Comparison of ENCODE assay signal across 19 mouse cellular contexts in genomic region chr7:61514764-61515163, GRCm38 (mm10).
DNase-seq lines count a peak whose midpoint lies in the region; ATAC-seq and TF ChIP-seq lines count a peak whose summit lies in the region.
"Had no signal": no experiment of that assay in that cellular context is flagged by ENCODE, and none has a peak within 500 bp of the region (broad histone marks: within the 10 kb centered on the region; RNA-seq: fewer than 3 reads in every experiment).

No protein-coding gene starts in this region.

- H3K9me3 ChIP-seq in midbrain, postnatal 0 days (ENCODE audit: low read length), result no peaks in the 10 kb centered on the region
- 0 out of 2 replicates have a peak, but pooled peaks cover under 1% of the 10 kb centered on the region for H3K9me3 ChIP-seq in midbrain, embryonic 11.5 days (ENCODE audit: control insufficient read depth, low read length)
- no peaks in the 10 kb centered on the region for H3K9me3 ChIP-seq in stomach, postnatal 0 days (ENCODE audit: control insufficient read depth, low read length)
- H3K9me3 ChIP-seq: embryonic facial prominence, embryonic 12.5 days; forebrain, embryonic 15.5 days had no signal

- no peaks in the 10 kb centered on the region for H3K27me3 ChIP-seq in midbrain, postnatal 0 days (ENCODE audit: insufficient read depth, low read length)
- H3K27me3 ChIP-seq in midbrain, embryonic 11.5 days (ENCODE audit: control insufficient read depth, insufficient read depth, low read length), result no peaks in the 10 kb centered on the region
- H3K27me3 ChIP-seq in C2C12 (ENCODE audit: control insufficient read depth, insufficient read depth, insufficient read length) (no peaks in the 10 kb centered on the region), myocyte (ENCODE audit: control insufficient read depth, insufficient read depth, insufficient read length) (no peaks in the 10 kb centered on the region)
- H3K27me3 ChIP-seq in stomach, postnatal 0 days (ENCODE audit: control insufficient read depth, insufficient read depth, low read length), result no peaks in the 10 kb centered on the region
- H3K27me3 ChIP-seq: embryonic facial prominence, embryonic 12.5 days; forebrain, embryonic 15.5 days; heart, embryonic 13.5 days; hindbrain, embryonic 15.5 days had no signal

- H3K79me2 ChIP-seq in C2C12 (ENCODE audit: control insufficient read depth, insufficient read depth) (no peaks in the 10 kb centered on the region), myocyte (ENCODE audit: control insufficient read depth, insufficient read depth) (no peaks in the 10 kb centered on the region)

- H3ac ChIP-seq in C2C12 (ENCODE audit: control insufficient read depth, insufficient read length, low read depth), result no peak overlapping the region
- no peak overlapping the region for H3ac ChIP-seq in myocyte (ENCODE audit: control insufficient read depth, insufficient read length)

- no peak for TF ChIP-seq EP300 in stomach, postnatal 0 days (optimal IDR thresholded peaks at IDR 0.05)

- H3K4me2 ChIP-seq in midbrain, postnatal 0 days (ENCODE audit: low read depth, low read length, poor library complexity, severe bottlenecking), result no peak overlapping the region
- no peak overlapping the region for H3K4me2 ChIP-seq in midbrain, embryonic 11.5 days
- H3K4me2 ChIP-seq in myocyte (ENCODE audit: low read depth), result peak overlapping the region; percentile 27
- H3K4me2 ChIP-seq in stomach, postnatal 0 days (replicated peaks; ENCODE audit: low read depth), result no peak overlapping the region
- H3K4me2 ChIP-seq: embryonic facial prominence, embryonic 12.5 days; forebrain, embryonic 15.5 days; heart, embryonic 13.5 days; hindbrain, embryonic 15.5 days had no signal

- no peaks in the 10 kb centered on the region for H3K4me1 ChIP-seq in midbrain, postnatal 0 days (ENCODE audit: insufficient read depth, low read length)
- no peaks in the 10 kb centered on the region for H3K4me1 ChIP-seq in midbrain, embryonic 11.5 days (ENCODE audit: control insufficient read depth, insufficient read depth, low read length)
- no peaks in the 10 kb centered on the region for H3K4me1 ChIP-seq in stomach, postnatal 0 days (replicated peaks; ENCODE audit: control insufficient read depth, insufficient read depth)
- H3K4me1 ChIP-seq: embryonic facial prominence, embryonic 12.5 days; forebrain, embryonic 15.5 days; heart, embryonic 13.5 days; hindbrain, embryonic 15.5 days had no signal

- no peak overlapping the region for H3K4me3 ChIP-seq in midbrain, postnatal 0 days (ENCODE audit: low read depth, low read length)
- H3K4me3 ChIP-seq in midbrain, embryonic 11.5 days (ENCODE audit: low read depth, low read length), result no peak overlapping the region
- H3K4me3 ChIP-seq in C2C12 (ENCODE audit: insufficient read depth, poor library complexity, severe bottlenecking) (no peak overlapping the region), myocyte (no peak overlapping the region)
- no peak overlapping the region for H3K4me3 ChIP-seq in stomach, postnatal 0 days (ENCODE audit: low read depth, low read length)
- H3K4me3 ChIP-seq: embryonic facial prominence, embryonic 12.5 days; forebrain, embryonic 15.5 days; heart, adult 2 months; heart, embryonic 13.5 days; hindbrain, embryonic 15.5 days had no signal

- H3K9ac ChIP-seq in midbrain, postnatal 0 days (replicated peaks; ENCODE audit: low read length, poor library complexity, severe bottlenecking), result no peak overlapping the region
- H3K9ac ChIP-seq in midbrain, embryonic 11.5 days (ENCODE audit: low read length), result no peak overlapping the region
- H3K9ac ChIP-seq in stomach, postnatal 0 days (ENCODE audit: low read length), result no peak overlapping the region
- H3K9ac ChIP-seq: embryonic facial prominence, embryonic 12.5 days; forebrain, embryonic 15.5 days; heart, embryonic 13.5 days; hindbrain, embryonic 15.5 days had no signal

- no peak overlapping the region for H3K27ac ChIP-seq in midbrain, postnatal 0 days (ENCODE audit: low read depth, low read length)
- H3K27ac ChIP-seq in midbrain, embryonic 11.5 days (ENCODE audit: low read depth, low read length), result no peak overlapping the region
- no peak overlapping the region for H3K27ac ChIP-seq in stomach, postnatal 0 days (replicated peaks)
- H3K27ac ChIP-seq: embryonic facial prominence, embryonic 12.5 days; forebrain, embryonic 15.5 days; heart, adult 2 months; heart, embryonic 13.5 days; hindbrain, embryonic 15.5 days had no signal

- H3K79me3 ChIP-seq in C2C12 (ENCODE audit: low read depth), result no peaks in the 10 kb centered on the region

- no peak for ATAC-seq in midbrain, postnatal 0 days (ENCODE audit: low FRiP score)
- ATAC-seq in midbrain, embryonic 11.5 days (ENCODE audit: low FRiP score), result no peak
- ATAC-seq in stomach, postnatal 0 days (ENCODE audit: low FRiP score, low TSS enrichment), result no peak
- ATAC-seq: forebrain, embryonic 15.5 days had no signal

- no peak for TF ChIP-seq POLR2A in myocyte (IDR thresholded peaks at IDR 0.05; ENCODE audit: insufficient read length, low read depth)

- no peak for TF ChIP-seq CTCF in midbrain, postnatal 0 days (IDR thresholded peaks at IDR 0.05)
- TF ChIP-seq CTCF in C2C12 (IDR thresholded peaks at IDR 0.05; ENCODE audit: control insufficient read depth, insufficient read depth, insufficient read length), result no peak
- no peak for TF ChIP-seq CTCF in stomach, postnatal 0 days (IDR thresholded peaks at IDR 0.05; ENCODE audit: low read depth)

- WGBS in midbrain, postnatal 0 days, result 67% methylated on average over 2 of the region's 2 CpGs
- 74% methylated on average over 2 of the region's 2 CpGs for WGBS in midbrain, embryonic 11.5 days
- 55% methylated on average over 2 of the region's 2 CpGs for WGBS in stomach, postnatal 0 days

- DNase-seq in midbrain, postnatal 0 days (ENCODE audit: low spot score), result peak; percentile 0
- no peak for DNase-seq in midbrain, embryonic 11.5 days (ENCODE audit: low spot score, missing footprints)
- DNase-seq in Muller cell, postnatal 12 days (ENCODE audit: inconsistent ontology term), result peak; percentile 36
- DNase-seq in cerebellum, adult 9-10 months, result no peak
- DNase-seq in stomach, postnatal 0 days (ENCODE audit: low spot score), result no peak
- DNase-seq in urinary bladder, postnatal 25 days (ENCODE audit: low spot score), result no peak
- DNase-seq: adrenal gland, adult 2 months; adrenal gland, postnatal 25 days; cerebellum, adult 8-10 months; cerebellum, postnatal 25 days; gastrocnemius, postnatal 14 days; heart, adult 2 months; heart, postnatal 36 days had no signal

- no peaks in the 10 kb centered on the region for H3K36me3 ChIP-seq in midbrain, postnatal 0 days (ENCODE audit: insufficient read depth, low read length)
- H3K36me3 ChIP-seq in midbrain, embryonic 11.5 days (ENCODE audit: control insufficient read depth, insufficient read depth, low read length), result no peaks in the 10 kb centered on the region
- H3K36me3 ChIP-seq in C2C12 (ENCODE audit: control insufficient read depth, insufficient read depth) (no peaks in the 10 kb centered on the region), myocyte (ENCODE audit: control insufficient read depth, insufficient read depth) (no peaks in the 10 kb centered on the region)
- H3K36me3 ChIP-seq in stomach, postnatal 0 days (ENCODE audit: control insufficient read depth, insufficient read depth, low read length), result no peaks in the 10 kb centered on the region
- H3K36me3 ChIP-seq: embryonic facial prominence, embryonic 12.5 days; forebrain, embryonic 15.5 days; heart, embryonic 13.5 days; hindbrain, embryonic 15.5 days had no signal

TF ChIP-seq in C2C12, 6 proteins besides CTCF, POLR2A, EP300 and RAD21:
- TF ChIP-seq USF1 (IDR thresholded peaks at IDR 0.05; ENCODE audit: low read depth), result no peak
- TF ChIP-seq FOSL1 (IDR thresholded peaks at IDR 0.05; ENCODE audit: insufficient read depth, low read length, poor library complexity, severe bottlenecking), result peak; percentile 59
TF ChIP-seq in C2C12: peak in this region for 1.

TF ChIP-seq in myocyte, 11 proteins besides CTCF, POLR2A, EP300 and RAD21:
- no peak for TF ChIP-seq CEBPB (IDR thresholded peaks at IDR 0.05; ENCODE audit: insufficient read depth, poor library complexity, severe bottlenecking)
- TF ChIP-seq TCF3 (IDR thresholded peaks at IDR 0.05; ENCODE audit: insufficient read length, low read depth), result no peak
- TF ChIP-seq E2F4 (IDR thresholded peaks at IDR 0.05; ENCODE audit: insufficient read depth), result no peak
- no peak for TF ChIP-seq USF1 (IDR thresholded peaks at IDR 0.05; ENCODE audit: low read depth)
- TF ChIP-seq SRF (IDR thresholded peaks at IDR 0.05; ENCODE audit: control insufficient read depth, insufficient read length, low read depth), result no peak
- no peak for TF ChIP-seq POLR2AphosphoS2 (IDR thresholded peaks at IDR 0.05; ENCODE audit: insufficient read length, low read depth)
- TF ChIP-seq TCF12 (IDR thresholded peaks at IDR 0.05; ENCODE audit: insufficient read depth, poor library complexity, severe bottlenecking), result no peak
- TF ChIP-seq MAX (IDR thresholded peaks at IDR 0.05; ENCODE audit: low read depth), result no peak
- no peak for TF ChIP-seq REST (IDR thresholded peaks at IDR 0.05; ENCODE audit: insufficient read depth, insufficient read length)
- no peak for TF ChIP-seq MYOD1 (IDR thresholded peaks at IDR 0.05; ENCODE audit: control insufficient read depth in 1 of 3, insufficient read length in 2 of 3, low read depth in 2 of 3)
- TF ChIP-seq MYOG (IDR thresholded peaks at IDR 0.05; ENCODE audit: control insufficient read depth in 1 of 3, insufficient read depth in 1 of 3, insufficient read length in 2 of 3, low read depth in 2 of 3), result no peak

Comparison
In these comparisons a context has a peak if more than half of its experiments do, and no peak if none do; other contexts are left out.
1. DNase-seq: peak in midbrain, postnatal 0 days (single experiment) and Muller cell, postnatal 12 days (single experiment); none in midbrain, embryonic 11.5 days (single experiment), cerebellum, adult 9-10 months (single experiment), stomach, postnatal 0 days (single experiment) and urinary bladder, postnatal 25 days (single experiment).